Mouse (Mus musculus) heart, adult 8-10 months (tissue): ENCODE results near the gene Hspb2. TPM values are rescaled to one million over a fixed set of nuclear protein-coding genes. Genes with fewer than 3 reads are reported as not detected.

Source experiments
- DNase-seq: peaks from one replicate; pipeline ENCODE4 v3.0.0; 2022; ENCODE audit warnings: low spot score
- total RNA-seq, 4 experiments: library from RNA; stranded (reverse); gene quantifications; 2 replicates each; pipeline ENCODE4 v1.2.4; 2022

Gene Hspb2
- total RNA-seq, 4 experiments from 2014 or later, result 150 to 156 (median 152) TPM

GRCm38 (mm10) chr9:50750706-50751105 lies 1.4 kb downstream of the Hspb2 start:
- DNase-seq, result no peak

- no peak for DNase-seq
Observed at GRCm38 (mm10) chr9:50746214-50746677, 5.9 kb downstream of the Hspb2 start, which contains the start of gene 2310030G06Rik. Gene 2310030G06Rik, minus strand, starts transcription at chr9:50746536.

GRCm38 (mm10) chr9:50745806-50746205 lies 6.3 kb downstream of the Hspb2 start:
- DNase-seq, result no peak

- DNase-seq, result no peak
Observed at GRCm38 (mm10) chr9:50742744-50743143, 9.4 kb downstream of the Hspb2 start.

GRCm38 (mm10) chr9:50742261-50742660 lies 9.9 kb downstream of the Hspb2 start:
- DNase-seq, result no peak

GRCm38 (mm10) chr9:50740867-50741784 lies 11.0 kb downstream of the Hspb2 start:
- DNase-seq, result no peak

- DNase-seq, result peak; percentile 94
Observed at GRCm38 (mm10) chr9:50738914-50739870, 13.0 kb downstream of the Hspb2 start, which contains the start of gene Dixdc1. Gene Dixdc1, minus strand, starts transcription at chr9:50739517.

- DNase-seq, result peak; percentile 50
Observed at GRCm38 (mm10) chr9:50734989-50735388, 17.2 kb downstream of the Hspb2 start.

- no peak for DNase-seq
Observed at GRCm38 (mm10) chr9:50732560-50732959, 19.6 kb downstream of the Hspb2 start.

GRCm38 (mm10) chr9:50729600-50729999 lies 22.6 kb downstream of the Hspb2 start:
- DNase-seq, result no peak

GRCm38 (mm10) chr9:50727925-50728651 lies 24.1 kb downstream of the Hspb2 start:
- no peak for DNase-seq

- DNase-seq, result no peak
Observed at GRCm38 (mm10) chr9:50727171-50727924, 24.8 kb downstream of the Hspb2 start.

- DNase-seq, result no peak
Observed at GRCm38 (mm10) chr9:50725921-50726590, 26.1 kb downstream of the Hspb2 start.

GRCm38 (mm10) chr9:50724661-50725330 lies 27.4 kb downstream of the Hspb2 start:
- DNase-seq, result no peak

- no peak for DNase-seq
Observed at GRCm38 (mm10) chr9:50724147-50724546, 28.0 kb downstream of the Hspb2 start.

GRCm38 (mm10) chr9:50723406-50723805 lies 28.7 kb downstream of the Hspb2 start:
- DNase-seq, result peak; percentile 81

- DNase-seq, result no peak
Observed at GRCm38 (mm10) chr9:50722451-50722911, 29.7 kb downstream of the Hspb2 start.

- no peak for DNase-seq
Observed at GRCm38 (mm10) chr9:50721061-50721460, 31.1 kb downstream of the Hspb2 start.

- DNase-seq, result no peak
Observed at GRCm38 (mm10) chr9:50718878-50719277, 33.3 kb downstream of the Hspb2 start.
